Mouse (Mus musculus) liver, embryonic 15.5 days (tissue): Measurements from ENCODE around the gene Maneal. TPM values are rescaled to one million over a fixed set of nuclear protein-coding genes. Genes with fewer than 3 reads are reported as not detected.
A peak's percentile ranks its signal among the peaks of the same experiment; 100 is the strongest.

Experiments
- ATAC-seq: fragments of 200-750 bp; cut with Nextera tagmentation; 2 replicates; pipeline ENCODE4 v1.8.0; 2017; ENCODE audit warnings: moderate number of reproducible peaks, mild to moderate bottlenecking, moderate library complexity; ENCODE audit not compliant: insufficient read depth
- H3K27ac ChIP-seq: fragments of 300-500 bp; sonication (generic); replicated peaks from 2 replicates; pipeline ENCODE4 v1.5.1; 2015; ENCODE audit warnings: mild to moderate bottlenecking, inconsistent platforms
- H3K27me3 ChIP-seq: fragments of 300-500 bp; sonication (generic); 2 replicates; pipeline ENCODE4 v1.6.1; 2015; ENCODE audit warnings: mild to moderate bottlenecking, inconsistent platforms
- H3K36me3 ChIP-seq: fragments of 300-500 bp; sonication (generic); replicated peaks from 2 replicates; pipeline ENCODE4 v1.6.1; 2015; ENCODE audit warnings: moderate library complexity, mild to moderate bottlenecking, inconsistent platforms
- H3K4me1 ChIP-seq: fragments of 300-500 bp; sonication (generic); replicated peaks from 2 replicates; pipeline ENCODE4 v1.6.1; 2015; ENCODE audit warnings: inconsistent platforms
- H3K4me2 ChIP-seq: fragments of 300-500 bp; sonication (generic); 2 replicates; pipeline ENCODE4 v1.6.1; 2015; ENCODE audit warnings: moderate library complexity, mild to moderate bottlenecking, inconsistent platforms
- H3K4me3 ChIP-seq: fragments of 300-500 bp; sonication (generic); replicated peaks from 2 replicates; pipeline ENCODE4 v1.5.1; 2015; ENCODE audit warnings: mild to moderate bottlenecking, inconsistent platforms
- H3K9ac ChIP-seq: fragments of 300-500 bp; sonication (generic); 2 replicates; pipeline ENCODE4 v1.6.1; 2015; ENCODE audit warnings: moderate library complexity, mild to moderate bottlenecking, inconsistent platforms
- H3K9me3 ChIP-seq: fragments of 300-500 bp; sonication (generic); replicated peaks from 2 replicates; pipeline ENCODE4 v1.6.1; 2016; ENCODE audit warnings: inconsistent platforms
- WGBS: fragments of 180-500 bp; shearing (Covaris S2); methylation state at CpG from one replicate; pipeline ENCODE4 v1.1.7; 2015; ENCODE audit warnings: mixed read lengths; ENCODE audit not compliant: insufficient replicate concordance; 5-methylcytosine and 5-hydroxymethylcytosine counted together
- polyA plus RNA-seq: library from polyadenylated mRNA; unstranded; fragments of >200 nt; fragmentation: Nextera tagmentation; extraction: Ambion mirVana; gene quantifications from 2 replicates; pipeline ENCODE4 v1.2.1, GENCODE M21; 2015

The Maneal gene
- polyA plus RNA-seq, 1 experiment from 2014 or later = 0.03 TPM

- no peak for ATAC-seq
- no peaks in the 10 kb centered on the region for H3K9me3 ChIP-seq
- H3K27me3 ChIP-seq = peaks cover 82% of the 10 kb centered on the region
- no peak overlapping the region for H3K27ac ChIP-seq
- no peaks in the 10 kb centered on the region for H3K4me1 ChIP-seq
- H3K4me2 ChIP-seq = no peak overlapping the region
- H3K36me3 ChIP-seq = no peaks in the 10 kb centered on the region
- H3K9ac ChIP-seq = no peak overlapping the region
- under 1% methylated on average over 37 of the region's 37 CpGs for WGBS
- no peak overlapping the region for H3K4me3 ChIP-seq
These were observed 20.3 kb upstream of the Maneal start for GRCm38 (mm10) chr4:124882151-124882729.

- Histone ChIP-seq H3K36me3 (no peaks in the 10 kb centered on the region), H3K9me3 (no peaks in the 10 kb centered on the region), H3K27ac (no peak overlapping the region), H3K27me3 (peaks cover 78% of the 10 kb centered on the region), H3K4me2 (peak overlapping the region; percentile 6), H3K4me3 (0 out of 2 replicates have a peak overlapping the region, but pooled peaks have one; percentile 3), H3K9ac (no peak overlapping the region), H3K4me1 (no peaks in the 10 kb centered on the region)
- 2% methylated on average over 36 of the region's 37 CpGs for WGBS
- no peak for ATAC-seq
These were observed 19.5 kb upstream of the Maneal start for GRCm38 (mm10) chr4:124881341-124881908.

DNA sequence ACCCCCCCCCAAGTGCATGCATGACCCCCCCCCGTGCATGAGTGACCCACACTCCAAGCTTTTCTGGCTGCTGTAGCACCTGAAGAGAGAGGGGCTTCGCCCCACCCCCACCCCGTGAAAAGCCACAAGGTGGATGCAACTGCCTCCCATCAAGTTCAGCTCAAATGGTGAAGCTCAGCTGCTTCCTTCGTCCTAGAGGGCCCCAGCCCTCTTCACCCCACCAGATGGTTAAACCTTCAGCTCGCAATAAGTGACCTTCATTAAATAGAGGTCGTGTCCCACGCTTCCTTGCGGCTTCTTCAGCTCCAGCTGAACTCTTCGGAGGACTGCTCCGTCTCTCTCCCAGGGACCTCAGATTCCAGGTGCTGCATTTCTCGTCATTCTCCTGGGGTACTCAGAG, 18.6 kb upstream of the Maneal start, which contains the start of gene Epha10:
Gene Epha10, plus strand, starts transcription at position 301 of the 400 bp plus-strand sequence.
- WGBS = 5% methylated on average over 11 of the region's 11 CpGs
- 0 out of 2 replicates have a peak within 1 kb of the TSS, but pooled peaks have one; percentile 3 for H3K4me3 ChIP-seq

DNA sequence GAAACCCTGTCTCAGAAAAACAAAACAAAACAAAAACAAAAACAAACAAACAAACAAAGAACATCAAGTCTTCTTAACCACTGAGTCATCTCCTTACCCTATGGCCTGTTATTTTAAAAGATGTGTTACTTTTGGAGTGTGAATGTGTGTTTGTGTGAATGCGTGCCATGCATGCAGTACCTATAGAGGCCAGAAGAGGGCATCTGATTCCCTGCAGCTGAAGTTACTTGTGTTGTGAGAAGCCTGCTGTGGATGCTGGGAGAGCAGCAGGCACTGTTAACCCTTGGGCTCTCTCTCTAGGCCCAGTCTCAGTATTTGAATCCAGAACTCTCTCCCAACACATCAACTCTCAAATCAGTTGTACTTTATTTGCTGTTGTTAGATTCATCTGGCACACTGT, 10.7 kb upstream of the Maneal start:
- H3K27ac ChIP-seq = no peak overlapping the region
- no peak for ATAC-seq
- H3K36me3 ChIP-seq = no peaks in the 10 kb centered on the region
- H3K4me1 ChIP-seq = no peaks in the 10 kb centered on the region
- H3K27me3 ChIP-seq = no peaks in the 10 kb centered on the region
- H3K9ac ChIP-seq = no peak overlapping the region
- no peak overlapping the region for H3K4me2 ChIP-seq
- H3K4me3 ChIP-seq = no peak overlapping the region
- 78% methylated on average over 1 of the region's 1 CpGs for WGBS
- H3K9me3 ChIP-seq = no peaks in the 10 kb centered on the region

More for the DNA sequence above, 18.6 kb upstream of the Maneal start, which contains the start of gene Epha10:
- ATAC-seq = no peak
- H3K9me3 ChIP-seq = no peaks in the 10 kb centered on the region
- H3K4me2 ChIP-seq = peak within 1 kb of the TSS; percentile 6
- peaks cover 70% of the 10 kb centered on the region for H3K27me3 ChIP-seq
- H3K9ac ChIP-seq = no peak within 1 kb of the TSS
- no peaks in the 10 kb centered on the region for H3K4me1 ChIP-seq
- no peaks in the 10 kb centered on the region for H3K36me3 ChIP-seq
- H3K27ac ChIP-seq = no peak within 1 kb of the TSS

DNA sequence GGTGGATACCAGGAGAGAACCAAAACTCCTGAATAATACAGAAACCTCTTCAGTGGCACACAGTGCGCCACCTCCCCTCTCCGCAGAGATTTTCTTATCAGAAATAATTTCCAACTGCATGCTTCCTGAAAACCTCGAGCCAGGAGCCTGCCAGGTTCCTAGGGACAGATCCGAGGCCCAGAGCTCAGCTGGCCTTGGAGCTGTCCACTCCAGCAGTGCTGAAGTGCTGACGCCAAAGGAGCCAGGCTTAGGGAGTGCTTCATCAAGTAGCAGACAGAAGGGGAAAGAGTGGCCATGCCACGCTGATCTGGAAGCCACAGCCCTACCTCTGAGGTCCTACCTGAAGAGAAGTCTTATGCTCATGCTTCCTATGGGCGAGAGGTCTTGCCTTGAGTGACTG, 1.5 kb downstream of the Maneal start:
- ATAC-seq = no peak
- 8% methylated on average over 7 of the region's 7 CpGs for WGBS
- Histone ChIP-seq H3K36me3 (peaks cover 12% of the 10 kb centered on the region), H3K9me3 (no peaks in the 10 kb centered on the region), H3K27ac (no peak overlapping the region), H3K4me3 (no peak overlapping the region), H3K27me3 (peaks cover 55% of the 10 kb centered on the region), H3K4me2 (no peak overlapping the region), H3K9ac (no peak overlapping the region), H3K4me1 (no peaks in the 10 kb centered on the region)

GRCm38 (mm10) chr4:124858370-124858769, 3.6 kb downstream of the Maneal start:
- H3K4me1 ChIP-seq = no peaks in the 10 kb centered on the region
- ATAC-seq = no peak
- peaks cover 30% of the 10 kb centered on the region for H3K36me3 ChIP-seq
- H3K27ac ChIP-seq = no peak overlapping the region
- H3K4me3 ChIP-seq = no peak overlapping the region
- H3K4me2 ChIP-seq = no peak overlapping the region
- no peaks in the 10 kb centered on the region for H3K9me3 ChIP-seq
- no peak overlapping the region for H3K9ac ChIP-seq
- 62% methylated on average over 5 of the region's 5 CpGs for WGBS
- peaks cover 44% of the 10 kb centered on the region for H3K27me3 ChIP-seq

DNA sequence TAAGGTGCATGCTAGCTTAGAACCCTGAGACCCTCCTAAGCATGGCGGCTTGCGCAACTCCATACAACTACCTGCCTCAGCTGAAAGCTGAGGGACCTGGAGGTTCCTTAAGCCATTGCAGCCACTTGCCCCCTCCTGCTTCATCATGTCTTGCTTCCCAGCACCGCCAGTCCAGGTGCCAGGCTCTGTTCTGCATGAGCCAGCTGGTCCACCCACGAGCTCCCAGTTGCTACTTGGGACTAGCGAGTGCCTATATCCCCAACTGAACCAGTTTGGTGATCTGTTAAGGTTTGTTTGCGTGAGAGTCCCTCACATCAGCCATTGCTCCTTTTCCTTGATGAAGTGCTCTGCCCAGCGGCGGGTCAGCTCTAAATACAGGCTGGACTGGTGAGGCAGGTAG, 5.7 kb downstream of the Maneal start:
- no peak overlapping the region for H3K4me3 ChIP-seq
- H3K4me2 ChIP-seq = no peak overlapping the region
- H3K9ac ChIP-seq = no peak overlapping the region
- no peaks in the 10 kb centered on the region for H3K9me3 ChIP-seq
- WGBS = 82% methylated on average over 8 of the region's 8 CpGs
- no peak for ATAC-seq
- H3K27ac ChIP-seq = no peak overlapping the region
- H3K36me3 ChIP-seq = peaks cover 43% of the 10 kb centered on the region
- peaks cover 23% of the 10 kb centered on the region for H3K27me3 ChIP-seq
- H3K4me1 ChIP-seq = peaks cover 17% of the 10 kb centered on the region

- Histone ChIP-seq H3K4me2 (peak within 1 kb of the TSS; percentile 96), H3K9me3 (no peaks in the 10 kb centered on the region), H3K4me1 (peaks cover 42% of the 10 kb centered on the region), H3K27ac (peak within 1 kb of the TSS; percentile 85), H3K27me3 (no peaks in the 10 kb centered on the region), H3K4me3 (peak within 1 kb of the TSS; percentile 99), H3K9ac (peak within 1 kb of the TSS; percentile 88), H3K36me3 (peaks cover 38% of the 10 kb centered on the region)
- under 1% methylated on average over 65 of the region's 75 CpGs for WGBS
- ATAC-seq = peak; percentile 63
These were observed 10.9 kb downstream of the Maneal start, which contains the start of gene 1110065P20Rik for GRCm38 (mm10) chr4:124850933-124851658. 1110065P20Rik (minus strand) TSS chr4:124851196.

- H3K4me2 ChIP-seq = peak within 1 kb of the TSS; percentile 96
- WGBS = under 1% methylated on average over 86 of the region's 90 CpGs
- H3K9ac ChIP-seq = peak within 1 kb of the TSS; percentile 88
- peaks cover 42% of the 10 kb centered on the region for H3K4me1 ChIP-seq
- H3K27ac ChIP-seq = peak within 1 kb of the TSS; percentile 85
- H3K9me3 ChIP-seq = no peaks in the 10 kb centered on the region
- no peaks in the 10 kb centered on the region for H3K27me3 ChIP-seq
- H3K4me3 ChIP-seq = peak within 1 kb of the TSS; percentile 99
- H3K36me3 ChIP-seq = peaks cover 41% of the 10 kb centered on the region
- ATAC-seq = peak; percentile 91
These were observed 11.6 kb downstream of the Maneal start, which contains the start of gene Yrdc for GRCm38 (mm10) chr4:124850261-124850913. Yrdc (plus strand) TSS chr4:124850679.

GRCm38 (mm10) chr4:124849631-124850260, 12.2 kb downstream of the Maneal start:
- Histone ChIP-seq H3K36me3 (peaks cover 39% of the 10 kb centered on the region), H3K4me3 (peak overlapping the region; percentile 99), H3K4me1 (peaks cover 42% of the 10 kb centered on the region), H3K9me3 (no peaks in the 10 kb centered on the region), H3K27ac (peak overlapping the region; percentile 85), H3K4me2 (peak overlapping the region; percentile 96), H3K27me3 (no peaks in the 10 kb centered on the region), H3K9ac (peak overlapping the region; percentile 88)
- WGBS = 11% methylated on average over 24 of the region's 24 CpGs
- no peak for ATAC-seq
